Mouse (Mus musculus) bone marrow, adult 2 months (tissue): ENCODE data around the gene Bnip1. TPM values are rescaled to one million over a fixed set of nuclear protein-coding genes. Genes with fewer than 3 reads are reported as not detected.

Source experiments
- H3K27ac ChIP-seq: fragments of 200-500 bp; 2 replicates; pipeline ENCODE4 v1.5.1; 2012; ENCODE audit warnings: low read depth, mild to moderate bottlenecking, control low read depth, inconsistent platforms, low read length; ENCODE audit not compliant: control insufficient read depth, poor library complexity, insufficient read depth
- H3K4me1 ChIP-seq: fragments of 200-500 bp; 2 replicates; pipeline ENCODE4 v1.6.1; 2011; ENCODE audit warnings: low read length; ENCODE audit not compliant: control insufficient read depth, insufficient read depth
- H3K4me3 ChIP-seq: fragments of 200-500 bp; replicated peaks from 2 replicates; pipeline ENCODE3; 2011; ENCODE audit warnings: mild to moderate bottlenecking, low read depth, low read length, control low read depth; ENCODE audit not compliant: control insufficient read depth
- CTCF ChIP-seq: fragments of 200-500 bp; IDR thresholded peaks from 2 replicates; pipeline ENCODE4 v1.5.1; 2011; ENCODE audit warnings: low read length, control low read depth; ENCODE audit not compliant: control insufficient read depth, insufficient read depth
- POLR2A ChIP-seq: fragments of 200-500 bp; IDR thresholded peaks from 2 replicates; pipeline ENCODE4 v1.6.1; 2011; ENCODE audit warnings: low read depth, mild to moderate bottlenecking, control low read depth, low read length, borderline replicate concordance; ENCODE audit not compliant: control insufficient read depth
- WGBS: fragments of 180-500 bp; shearing (Covaris S2); methylation state at CpG from one replicate; pipeline ENCODE4 v1.1.7; 2018; 5-methylcytosine and 5-hydroxymethylcytosine counted together
- polyA plus RNA-seq: library from polyadenylated mRNA; stranded (reverse); fragments of >200 nt; gene quantifications from 2 replicates; pipeline ENCODE4 v1.2.4, GENCODE M21; 2011; ENCODE audit warnings: low replicate concordance; ENCODE audit not compliant: missing spikeins, insufficient read depth, insufficient read length

The Bnip1 gene
- polyA plus RNA-seq, 1 experiment, result 29.5 TPM

DNA sequence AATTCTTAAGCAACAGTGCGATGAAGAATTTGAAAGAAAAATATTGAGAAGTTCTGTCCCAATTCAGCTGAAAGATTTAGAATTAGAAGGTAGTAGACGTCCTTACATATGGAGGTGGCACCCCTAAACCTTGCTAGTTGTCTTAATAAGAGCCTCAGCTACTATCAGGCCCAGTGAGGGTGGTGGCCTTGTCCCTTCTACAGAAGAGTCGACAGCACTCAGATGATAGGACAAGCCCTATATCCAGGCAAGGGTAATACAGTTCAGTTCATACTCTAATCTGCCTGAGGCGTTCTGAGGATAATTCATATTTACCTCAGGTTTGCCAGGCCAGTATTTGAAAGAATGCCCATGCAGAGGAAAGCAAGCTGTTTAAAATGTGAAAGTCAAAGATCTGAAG is 2.9 kb upstream of the Bnip1 start:
- no peak for TF ChIP-seq POLR2A
- Histone ChIP-seq H3K27ac (no peak overlapping the region), H3K4me3 (no peak overlapping the region), H3K4me1 (peaks cover 2% of the 10 kb centered on the region)
- WGBS, result 74% methylated on average over 4 of the region's 4 CpGs

DNA sequence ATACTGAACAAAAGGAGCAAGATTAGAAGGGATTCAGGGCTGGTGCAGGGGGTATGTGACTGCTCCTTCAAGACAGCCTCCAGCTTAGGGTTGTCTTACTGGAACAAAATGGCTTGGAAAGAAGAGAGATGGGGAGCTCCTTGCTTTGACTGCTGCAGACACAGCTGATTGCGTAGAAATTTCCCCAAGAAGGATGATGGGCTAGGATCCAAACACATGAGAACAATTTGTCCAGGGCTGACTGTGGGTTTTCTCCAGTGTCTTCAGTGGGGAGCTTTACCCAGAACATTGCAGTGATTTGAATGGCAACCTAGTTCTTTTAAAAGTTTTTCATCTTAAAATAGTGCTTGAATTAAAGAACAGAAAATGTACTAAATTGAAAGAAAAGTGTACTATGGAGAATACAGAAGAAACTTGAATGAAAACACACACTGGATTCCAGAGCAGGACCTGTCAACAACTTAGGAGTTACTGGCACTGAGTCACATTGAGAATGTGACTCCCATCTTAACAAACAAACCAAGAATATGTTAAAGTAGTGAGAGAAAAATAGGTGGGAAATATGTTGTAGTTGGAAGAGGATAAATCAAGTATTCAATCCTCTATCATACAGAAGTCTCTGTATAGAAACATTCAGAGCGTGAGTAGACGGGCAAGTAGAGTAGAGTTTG is 2.3 kb upstream of the Bnip1 start:
- H3K4me1 ChIP-seq, result peaks cover 2% of the 10 kb centered on the region

DNA sequence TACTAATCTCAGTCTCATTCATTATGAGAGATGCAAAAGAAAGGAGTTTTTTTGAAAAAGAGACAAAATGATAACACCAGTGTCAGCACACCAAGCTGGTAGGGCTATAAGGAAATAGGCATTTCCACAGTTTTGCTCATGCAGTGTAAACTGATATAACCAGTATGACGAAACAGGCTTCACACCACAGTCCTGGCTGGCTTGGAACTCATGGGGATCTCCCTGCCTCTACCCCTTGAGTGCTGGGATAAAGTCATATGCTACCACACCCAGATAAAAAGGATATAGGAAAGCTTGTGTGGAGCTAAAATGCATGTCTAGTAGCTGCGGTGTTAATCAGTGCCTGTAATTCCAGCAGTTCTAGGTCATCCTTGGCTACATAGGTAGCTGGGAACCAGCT is 1.4 kb upstream of the Bnip1 start:
- Histone ChIP-seq H3K4me3 (no peak overlapping the region), H3K4me1 (peaks cover 2% of the 10 kb centered on the region), H3K27ac (no peak overlapping the region)
- WGBS, result 70% methylated on average over 2 of the region's 2 CpGs
- TF ChIP-seq POLR2A (no peak), CTCF (no peak)

More for the DNA sequence above, 2.3 kb upstream of the Bnip1 start:
- no peak for TF ChIP-seq POLR2A
- no peak for TF ChIP-seq CTCF
- Histone ChIP-seq H3K4me3 (no peak overlapping the region), H3K27ac (no peak overlapping the region)
- WGBS, result 94% methylated on average over 3 of the region's 3 CpGs

DNA sequence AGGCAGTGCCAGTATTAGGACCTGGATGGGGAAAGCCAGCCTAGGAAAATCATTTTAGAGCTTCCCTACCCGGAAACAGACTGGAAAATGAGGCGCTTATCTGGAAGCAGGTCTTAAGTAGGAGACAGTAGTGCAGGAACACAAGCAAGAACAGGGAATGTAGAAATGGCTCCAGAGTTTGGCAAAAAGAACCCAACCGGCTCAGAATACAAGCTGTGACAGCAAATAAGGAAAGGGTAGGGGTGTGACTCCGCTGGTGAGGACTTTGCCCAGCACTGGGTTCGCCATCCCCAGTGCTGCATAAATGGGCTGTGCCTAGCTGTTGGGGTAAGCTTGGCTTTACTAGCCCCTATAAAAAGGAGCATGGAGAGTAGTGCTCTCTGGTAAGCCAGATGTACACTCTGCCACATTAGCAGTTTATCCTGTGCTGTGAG is 761 bp downstream of the Bnip1 start:
- WGBS, result 10% methylated on average over 5 of the region's 5 CpGs
- peak overlapping the region; percentile 65; the same call in 1 of the 2 replicates for H3K27ac ChIP-seq
- H3K4me1 ChIP-seq, result peaks cover 3% of the 10 kb centered on the region
- no peak for TF ChIP-seq POLR2A
- no peak for TF ChIP-seq CTCF
- peak overlapping the region; percentile 81 for H3K4me3 ChIP-seq

GRCm38 (mm10) chr17:26784525-26784924 is 3.7 kb downstream of the Bnip1 start:
- WGBS, result 67% methylated on average over 8 of the region's 8 CpGs
- Histone ChIP-seq H3K27ac (peak overlapping the region; percentile 71), H3K4me1 (peaks cover 3% of the 10 kb centered on the region), H3K4me3 (no peak overlapping the region)
- TF ChIP-seq POLR2A, result no peak
- no peak for TF ChIP-seq CTCF

DNA sequence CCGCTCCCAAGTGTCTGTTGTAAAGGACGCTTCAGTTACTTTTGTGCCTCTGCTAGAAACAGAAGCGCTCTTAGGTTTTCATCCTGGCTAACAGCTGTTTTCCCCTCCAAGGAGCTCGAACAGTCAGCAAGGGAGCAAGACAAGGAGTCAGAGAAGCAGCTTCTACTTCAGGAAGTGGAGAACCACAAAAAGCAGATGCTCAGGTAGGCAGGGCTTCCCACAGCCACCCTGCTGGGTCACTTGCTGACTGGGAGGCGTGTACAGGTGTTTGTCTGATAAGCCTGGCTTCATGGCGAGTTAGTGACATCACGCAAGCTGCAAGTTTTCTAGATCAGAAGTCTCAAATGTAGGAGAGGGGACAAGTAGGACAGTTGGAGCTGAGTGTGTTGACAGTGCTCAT is 5.7 kb downstream of the Bnip1 start:
- TF ChIP-seq POLR2A (no peak), CTCF (no peak)

DNA sequence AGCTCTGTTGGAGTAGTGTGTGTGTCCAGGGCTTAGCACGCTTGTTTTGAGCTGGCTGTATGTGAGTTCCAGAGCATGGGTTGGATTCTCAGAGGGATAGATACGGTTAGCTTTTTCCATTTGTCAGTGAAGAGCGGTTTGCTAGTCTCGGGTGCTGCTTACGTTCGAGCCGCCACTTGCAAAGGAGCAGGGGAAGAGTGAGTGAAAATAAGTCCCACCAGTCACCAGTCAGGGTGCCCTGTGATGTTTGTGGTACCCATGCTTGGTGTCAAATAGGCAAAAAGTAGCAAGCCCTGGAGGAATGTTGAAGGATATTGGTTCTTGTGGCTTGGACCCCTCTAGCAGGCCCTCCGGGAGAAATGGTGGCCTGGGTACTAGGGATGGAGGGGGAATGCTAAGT is 8.1 kb downstream of the Bnip1 start:
- peaks cover 4% of the 10 kb centered on the region for H3K4me1 ChIP-seq
- H3K4me3 ChIP-seq, result no peak overlapping the region
- H3K27ac ChIP-seq, result peak overlapping the region; percentile 44; the same call in 1 of the 2 replicates
- WGBS, result 92% methylated on average over 8 of the region's 8 CpGs
- TF ChIP-seq POLR2A (no peak), CTCF (no peak)

More for the DNA sequence above, 5.7 kb downstream of the Bnip1 start:
- H3K4me1 ChIP-seq, result peaks cover 3% of the 10 kb centered on the region
- no peak overlapping the region for H3K4me3 ChIP-seq
- no peak overlapping the region for H3K27ac ChIP-seq
- whole genome bisulfite sequencing, result 76% methylated on average over 7 of the region's 7 CpGs

- H3K4me1 ChIP-seq, result peaks cover 4% of the 10 kb centered on the region
- no peak overlapping the region for H3K4me3 ChIP-seq
- H3K27ac ChIP-seq, result peak overlapping the region; percentile 67; the same call in 1 of the 2 replicates
- TF ChIP-seq CTCF (no peak), POLR2A (no peak)
- WGBS, result 79% methylated on average over 8 of the region's 8 CpGs
Observed at GRCm38 (mm10) chr17:26789460-26790268, 8.8 kb downstream of the Bnip1 start.
